Mouse (Mus musculus) frontal cortex, postnatal 10 days (tissue): ENCODE measurements around the gene Fmo4.
"Not testable (repeated sequence)": the region's sequence is repeated elsewhere in the genome, so short reads cannot be mapped to it uniquely, and the experiment has no call there.

Experiments used
- DNase-seq, 2 experiments: peaks; one replicate each; pipeline ENCODE4 v3.0.0; 2022; ENCODE audit warnings: low spot score in 2 of 2, mixed read lengths in 1 of 2

Gene Fmo4

DNA sequence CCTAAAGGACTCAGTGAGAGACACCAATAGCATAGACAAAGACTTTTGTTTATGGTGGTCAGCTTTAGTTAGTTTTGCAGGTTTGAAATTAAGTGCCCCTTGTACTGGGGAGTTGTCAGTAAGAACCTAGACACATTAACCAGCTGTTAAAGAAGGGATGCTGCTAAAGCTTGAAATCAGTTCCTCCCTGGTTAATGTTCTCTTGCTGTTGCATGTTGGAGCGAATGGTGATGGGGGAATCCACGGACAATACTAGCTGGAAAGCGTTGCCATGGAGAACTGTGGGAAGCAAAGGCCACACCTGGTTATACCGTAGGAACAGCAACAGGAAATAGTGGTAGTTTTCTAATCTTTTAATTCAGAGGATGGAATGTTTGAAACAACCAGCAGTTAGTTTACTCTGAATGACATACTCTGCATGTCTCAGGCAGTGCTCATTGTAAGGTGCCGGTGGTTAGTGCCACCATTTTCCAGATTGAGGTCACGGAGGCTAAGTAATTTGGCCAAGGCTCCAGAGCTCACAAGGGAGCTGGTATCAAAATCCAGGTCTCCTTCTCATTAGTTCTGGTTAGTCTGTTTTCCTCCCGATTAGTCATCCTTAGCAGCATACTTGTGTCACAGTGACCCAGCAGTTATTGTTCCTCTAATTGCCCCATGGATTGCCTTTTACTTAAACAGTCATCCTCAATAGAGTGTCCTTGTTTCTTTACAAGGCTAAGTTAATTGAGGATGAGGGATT is 21.3 kb downstream of the Fmo4 start:
- DNase-seq = no peak

DNA sequence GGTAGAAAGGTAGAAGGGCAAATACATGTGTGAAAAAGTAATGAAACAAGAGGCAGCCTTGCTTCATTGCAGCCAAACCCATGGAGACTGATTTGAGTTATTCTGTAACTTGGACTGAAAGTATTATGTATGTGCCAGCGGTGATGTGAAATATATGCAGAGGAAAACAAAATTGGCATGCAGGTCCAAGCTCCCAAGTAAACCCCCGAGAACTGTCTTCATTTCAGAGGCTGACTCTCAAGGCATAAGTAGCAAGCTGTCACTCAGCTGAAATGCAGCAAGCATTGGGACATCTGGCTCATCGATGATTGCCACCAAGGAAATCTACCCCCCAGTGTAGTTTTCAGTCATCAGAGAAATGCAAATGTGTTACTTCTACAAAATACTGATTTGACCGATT is 28.6 kb downstream of the Fmo4 start:
- no peak for DNase-seq

DNA sequence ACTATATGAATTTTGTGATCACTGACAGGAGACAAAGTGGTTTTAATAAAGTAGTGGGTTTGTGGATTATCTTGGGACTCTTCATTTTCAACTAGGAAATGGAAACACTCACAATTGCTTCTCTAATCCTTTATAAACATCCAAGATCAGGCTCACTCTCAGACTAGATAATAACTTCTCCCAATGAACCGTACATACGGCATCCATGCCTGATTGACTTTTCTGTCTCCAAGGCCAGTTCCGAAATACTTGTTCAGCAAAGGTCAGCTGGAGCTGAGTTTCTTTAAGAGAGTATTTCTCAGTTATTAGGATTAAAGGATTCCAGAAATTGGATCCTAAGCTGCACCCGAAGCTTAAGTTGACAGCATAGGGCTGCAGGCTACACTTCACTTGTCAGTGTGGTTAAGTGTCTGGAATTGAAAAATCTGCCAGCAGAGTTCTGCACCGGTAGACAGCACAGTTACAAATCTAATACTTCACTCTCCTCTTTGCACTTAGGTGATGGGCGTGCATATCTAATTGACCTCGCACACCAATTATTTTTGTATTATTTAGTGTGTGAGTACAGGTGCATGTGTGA is 30.0 kb downstream of the Fmo4 start:
- no peak for DNase-seq

DNA sequence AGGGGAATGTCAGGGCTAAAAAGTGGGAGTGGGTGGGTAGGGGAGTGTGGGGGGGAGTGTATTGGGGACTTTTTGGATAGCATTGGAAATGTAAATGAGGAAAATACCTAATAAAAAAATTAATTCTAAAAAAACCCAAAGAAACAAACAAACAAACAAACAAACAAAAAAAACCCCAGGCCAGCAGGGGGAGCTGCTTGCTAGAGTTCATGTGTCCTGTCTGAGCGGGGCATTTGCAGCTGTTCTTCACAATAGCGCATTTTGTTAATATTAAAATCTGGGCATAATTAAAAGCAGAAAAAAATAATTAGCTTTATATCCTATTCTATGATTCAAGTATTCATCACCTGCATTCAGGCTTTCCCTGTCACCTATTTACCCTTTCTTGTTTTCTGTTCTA is 32.7 kb downstream of the Fmo4 start:
- not testable (repeated sequence) for DNase-seq

DNA sequence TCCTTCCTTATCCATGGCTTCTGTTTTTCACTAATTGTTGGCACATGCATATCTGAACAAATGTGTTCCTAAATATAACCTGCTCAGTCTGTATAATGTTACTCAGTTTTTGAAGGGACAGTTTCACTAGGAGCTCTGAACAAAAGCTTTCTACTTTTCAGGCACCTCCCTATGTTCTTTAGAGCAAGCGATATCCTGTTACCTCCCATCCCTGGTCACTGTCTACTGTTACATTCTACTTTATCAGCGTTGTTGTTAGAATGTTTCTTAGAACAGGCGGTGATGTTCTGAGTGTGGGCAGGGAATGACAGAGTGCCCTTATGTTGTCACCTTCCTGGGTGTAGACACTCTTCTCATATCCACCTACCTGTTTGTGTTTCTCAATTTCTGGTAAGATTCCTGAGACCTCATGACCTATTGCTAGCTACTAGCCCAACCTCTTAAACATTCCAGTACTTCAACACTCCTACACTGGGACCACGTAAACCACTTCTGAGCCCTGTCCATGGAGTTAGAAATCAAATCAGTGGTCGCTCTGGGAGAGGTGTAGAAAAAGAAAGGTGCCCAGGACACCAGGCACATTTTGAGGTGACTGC is 35.7 kb downstream of the Fmo4 start:
- no peak for DNase-seq

DNA sequence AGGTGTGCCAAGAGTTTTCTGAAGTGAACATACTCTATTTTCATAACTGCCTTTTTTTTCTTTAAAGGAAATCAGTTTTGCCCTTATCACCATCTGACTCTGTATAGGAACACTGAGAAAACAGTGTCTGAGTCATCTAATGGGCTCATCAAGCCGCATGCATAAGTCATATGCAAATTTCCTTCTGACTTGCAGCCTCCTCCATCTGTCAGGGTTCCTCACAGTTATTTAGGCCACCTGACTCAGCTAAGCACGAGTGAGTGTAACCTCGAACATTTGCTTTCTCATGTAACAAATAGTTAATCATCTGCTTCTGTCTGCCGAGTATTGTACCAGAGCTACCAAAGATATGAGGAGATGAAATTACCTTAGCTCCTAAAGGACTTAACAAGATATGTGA is 40.1 kb downstream of the Fmo4 start:
- DNase-seq = no peak

DNA sequence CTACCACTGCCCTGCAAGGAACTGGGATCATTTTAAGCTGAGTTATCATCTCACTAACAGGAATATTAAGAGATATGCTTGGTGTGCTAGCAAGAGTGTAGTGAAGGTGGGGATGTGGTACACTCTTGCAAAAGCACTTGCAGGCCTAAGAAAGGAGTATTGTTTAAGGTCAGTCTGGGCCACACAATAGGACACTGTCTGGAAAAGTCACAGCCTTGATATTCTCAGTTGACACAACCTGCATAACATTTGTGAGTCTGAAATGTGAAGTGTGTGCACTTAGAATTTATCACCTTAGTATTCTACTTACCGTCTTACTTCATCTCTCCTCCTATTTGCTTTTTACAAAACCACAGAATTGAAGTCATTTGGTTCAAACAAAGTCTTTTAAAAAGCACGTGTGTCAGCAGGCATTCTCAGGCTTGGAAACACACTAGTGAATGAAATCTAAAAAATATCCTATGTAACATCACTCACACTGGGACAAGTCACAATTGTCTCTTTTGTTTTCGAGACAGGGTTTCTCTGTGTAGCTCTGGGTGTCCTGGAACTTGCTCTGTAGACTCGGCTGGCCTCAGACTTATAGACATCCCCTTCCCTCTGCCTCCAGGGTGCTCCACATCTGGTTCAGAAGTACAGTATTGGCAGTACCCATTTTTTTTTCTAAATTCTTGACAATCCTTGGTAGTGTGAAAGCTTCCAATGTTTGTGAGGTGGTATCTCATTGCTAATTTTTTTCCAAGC is 42.0 kb downstream of the Fmo4 start:
- no peak for DNase-seq

DNA sequence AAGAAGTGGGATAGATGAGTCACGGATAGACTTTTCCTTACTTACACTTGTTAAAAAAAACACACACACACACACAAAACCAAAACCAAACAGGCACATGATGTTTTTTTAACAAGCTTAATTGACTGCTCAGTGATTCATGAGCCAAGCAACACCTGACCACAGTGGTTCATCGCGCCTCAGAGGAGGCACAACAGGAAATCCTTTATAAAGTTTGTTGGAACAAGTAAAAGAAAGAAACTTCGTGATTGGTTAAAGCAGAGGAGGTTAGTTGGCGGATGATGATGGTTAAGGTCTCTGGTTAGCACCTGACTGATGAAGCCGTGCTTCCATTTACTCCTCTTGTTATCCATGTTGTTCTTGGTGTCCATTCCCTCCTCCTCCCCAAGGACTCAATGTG is 61.8 kb downstream of the Fmo4 start:
- no peak for DNase-seq

DNA sequence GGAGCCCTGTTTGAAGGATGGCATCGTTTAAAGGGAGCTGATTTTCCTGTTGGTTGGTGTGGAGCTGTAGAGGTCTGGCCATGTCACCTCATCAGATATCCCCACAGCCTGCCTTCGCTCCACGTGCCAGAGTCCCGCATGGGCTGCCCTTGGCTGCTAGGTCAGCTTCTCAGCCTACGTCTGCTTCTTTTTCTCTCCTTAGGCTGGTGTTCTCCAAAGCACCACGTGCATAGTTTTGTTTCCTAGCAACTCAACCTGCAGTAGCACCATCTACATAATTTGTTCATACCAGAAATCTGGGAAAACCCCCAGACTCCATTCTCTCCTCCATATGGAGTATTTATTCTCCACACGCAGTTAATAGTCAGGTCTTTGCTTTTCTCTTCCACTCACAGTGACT is 64.2 kb downstream of the Fmo4 start:
- DNase-seq = no peak

DNA sequence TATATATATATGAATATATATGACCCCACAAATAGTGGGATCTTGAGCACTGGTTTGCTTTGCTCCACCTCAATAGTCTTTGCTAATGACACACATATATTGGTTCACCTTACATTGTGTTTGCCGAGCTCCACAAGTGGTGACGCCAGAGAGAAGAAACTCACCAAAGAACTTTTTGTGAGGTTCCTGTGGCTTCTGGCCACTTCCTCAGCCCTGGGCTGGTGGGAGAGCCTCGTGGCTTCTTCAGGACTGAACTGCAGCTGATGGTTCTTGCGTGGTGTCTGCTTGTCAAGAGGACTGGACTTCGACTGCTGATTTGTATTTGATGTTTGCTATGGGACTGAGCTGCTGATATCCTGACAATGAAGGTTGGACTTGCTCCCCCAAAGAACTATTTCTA is 65.0 kb downstream of the Fmo4 start:
- no peak for DNase-seq
